Mouse (Mus musculus): ENCODE results near the gene Metrn. TPM values are rescaled to one million over a fixed set of nuclear protein-coding genes. Genes with fewer than 3 reads are reported as not detected.

Gene Metrn
- total and polyA plus RNA-seq, 3 experiments = 16.9 to 50.1 (median 23.7) TPM

DNA sequence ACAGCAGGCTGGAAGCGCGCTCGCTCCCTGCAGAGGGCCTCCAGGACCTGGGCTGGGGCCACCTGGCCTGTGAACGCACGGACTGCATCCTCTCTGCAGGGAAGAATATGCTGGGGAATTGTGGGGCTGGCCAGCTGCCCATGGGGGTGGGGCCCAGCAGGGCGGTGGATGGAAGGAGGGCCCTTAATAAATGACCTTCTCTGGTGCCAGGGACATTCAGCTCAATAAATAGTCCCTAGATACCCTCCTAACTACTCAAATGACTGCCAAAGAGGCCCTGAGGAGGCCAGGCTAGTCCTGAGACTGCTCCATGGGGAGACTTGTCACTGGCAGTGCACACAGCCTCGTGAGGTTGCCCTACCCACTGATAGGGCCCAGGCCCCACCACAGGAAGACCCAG is 13.8 kb downstream of the Metrn start:
- H3K9me3 ChIP-seq (replicated peaks; ENCODE audit: low read length) = no peaks in the 10 kb centered on the region
- no peak overlapping the region for H3K27ac ChIP-seq (ENCODE audit: insufficient read depth, low read depth)
- H3K9ac ChIP-seq (ENCODE audit: insufficient read depth, low read depth) = no peak overlapping the region
- TF ChIP-seq EP300 (IDR thresholded peaks at IDR 0.05; ENCODE audit: low read length) (no peak), SIN3A (IDR thresholded peaks at IDR 0.05; ENCODE audit: low read length) (no peak), ZMIZ1 (IDR thresholded peaks at IDR 0.05; ENCODE audit: low read depth, low read length) (0 out of 2 replicates have a peak, but pooled peaks have one; percentile 18)
- H3K4me2 ChIP-seq (ENCODE audit: insufficient read depth, low read depth, poor library complexity, severe bottlenecking) = no peak overlapping the region
- in situ Hi-C loops (cut with MboI; ENCODE audit: low pct_ligation_motif_present, low pct_unique_long_range_greater_than_20kb, low sequenced_read_pairs) = no loop called here
- H3K4me1 ChIP-seq (ENCODE audit: control insufficient read depth in 1 of 2, insufficient read depth in 2 of 2) = peaks cover 11 to 16% of the 10 kb centered on the region in 2 experiments
- dilution Hi-C loops (cut with MboI; ENCODE audit: extremely low pct_ligation_motif_present, extremely low pct_unique_long_range_greater_than_20kb, low sequenced_read_pairs) = no loop called here
- no peak for DNase-seq (ENCODE audit: extremely low read depth)
- no peaks in the 10 kb centered on the region for H3K79me2 ChIP-seq (replicated peaks; ENCODE audit: control insufficient read depth, extremely low read depth, insufficient read depth, poor library complexity, severe bottlenecking)
- no peak overlapping the region for H3K4me3 ChIP-seq (replicated peaks in 1 of 3; ENCODE audit: low read depth in 2 of 3, low read length in 2 of 3, poor library complexity in 1 of 3)
- H3K36me3 ChIP-seq (replicated peaks in 1 of 2; ENCODE audit: control insufficient read depth in 1 of 2, insufficient read depth in 1 of 2, low read length in 1 of 2) = peaks cover 66 to 83% of the 10 kb centered on the region in 2 experiments
- H3K27me3 ChIP-seq (replicated peaks) = no peaks in the 10 kb centered on the region

DNA sequence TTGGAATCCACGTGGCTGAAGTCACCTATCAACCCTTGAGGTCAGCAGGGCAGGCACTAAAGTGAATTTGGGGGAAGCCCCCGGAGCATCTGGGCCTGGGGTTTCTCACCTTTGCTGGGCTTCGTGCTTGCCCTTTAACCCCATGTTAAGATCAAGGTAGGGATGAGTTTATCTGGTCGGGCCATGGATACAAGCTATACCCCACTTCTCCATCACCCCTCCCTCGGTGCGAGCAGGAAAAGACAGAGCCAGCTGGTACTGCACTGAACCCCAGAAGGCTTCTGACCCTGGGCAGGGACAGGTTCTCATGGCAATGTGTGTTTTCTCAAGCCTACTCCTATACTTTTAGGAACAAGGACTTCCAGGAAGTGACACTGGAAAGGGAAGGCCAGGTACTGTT is 15.6 kb downstream of the Metrn start:
- no peak for DNase-seq (ENCODE audit: extremely low read depth)
- dilution Hi-C loops (cut with MboI; ENCODE audit: extremely low pct_ligation_motif_present, extremely low pct_unique_long_range_greater_than_20kb, low sequenced_read_pairs) (no loop called here), in situ Hi-C loops (cut with MboI; ENCODE audit: low pct_ligation_motif_present, low pct_unique_long_range_greater_than_20kb, low sequenced_read_pairs) (no loop called here)
- TF ChIP-seq TCF12 (IDR thresholded peaks at IDR 0.05; ENCODE audit: low read depth, low read length) (no peak), RCOR1 (conservative IDR thresholded peaks at IDR 0.05; ENCODE audit: low read depth, low read length) (no peak), CHD1 (IDR thresholded peaks at IDR 0.05; ENCODE audit: low read depth, low read length) (no peak), NELFE (IDR thresholded peaks at IDR 0.05; ENCODE audit: low read depth, low read length) (no peak), MAX (IDR thresholded peaks at IDR 0.05; ENCODE audit: low read length) (no peak), MAZ (IDR thresholded peaks at IDR 0.05; ENCODE audit: low read depth, low read length) (no peak), TBP (conservative IDR thresholded peaks at IDR 0.05; ENCODE audit: low read depth, low read length) (no peak), MEF2A (IDR thresholded peaks at IDR 0.05; ENCODE audit: borderline replicate concordance, low read depth, low read length) (no peak), ZKSCAN1 (IDR thresholded peaks at IDR 0.05; ENCODE audit: borderline replicate concordance, low read depth, low read length) (no peak), KAT2A (IDR thresholded peaks at IDR 0.05; ENCODE audit: insufficient replicate concordance, low read length) (no peak), MAFK (IDR thresholded peaks at IDR 0.05; ENCODE audit: insufficient replicate concordance, low read length) (no peak), HCFC1 (IDR thresholded peaks at IDR 0.05; ENCODE audit: low read depth, low read length) (no peak), EP300 (IDR thresholded peaks at IDR 0.05; ENCODE audit: low read length) (no peak)
- peaks cover 73 to 79% of the 10 kb centered on the region in 2 experiments for H3K36me3 ChIP-seq (replicated peaks in 1 of 2; ENCODE audit: control insufficient read depth in 1 of 2, insufficient read depth in 1 of 2, low read length in 1 of 2)
- no peak overlapping the region for H3K9ac ChIP-seq (ENCODE audit: insufficient read depth, low read depth)
- no peak overlapping the region for H3K4me2 ChIP-seq (ENCODE audit: insufficient read depth, low read depth, poor library complexity, severe bottlenecking)
- H3K4me1 ChIP-seq (ENCODE audit: control insufficient read depth in 1 of 2, insufficient read depth in 2 of 2) = peaks cover 11 to 16% of the 10 kb centered on the region in 2 experiments
- H3K79me2 ChIP-seq (replicated peaks; ENCODE audit: control insufficient read depth, extremely low read depth, insufficient read depth, poor library complexity, severe bottlenecking) = no peaks in the 10 kb centered on the region
- no peaks in the 10 kb centered on the region for H3K27me3 ChIP-seq (replicated peaks)
- H3K9me3 ChIP-seq (replicated peaks; ENCODE audit: low read length) = no peaks in the 10 kb centered on the region
- H3K27ac ChIP-seq (ENCODE audit: insufficient read depth, low read depth) = no peak overlapping the region
- no peak overlapping the region for H3K4me3 ChIP-seq (replicated peaks in 1 of 3; ENCODE audit: low read depth in 2 of 3, low read length in 2 of 3, poor library complexity in 1 of 3)
